Mouse (Mus musculus) liver, adult 2 months (tissue): ENCODE measurements around the gene Plekha4. TPM values are rescaled to one million over a fixed set of nuclear protein-coding genes. Genes with fewer than 3 reads are reported as not detected.
A peak's percentile ranks its signal among the peaks of the same experiment; 100 is the strongest.

ENCODE experiments used
- DNase-seq: peaks from one replicate; pipeline ENCODE4 v3.0.0-alpha.2; 2011; ENCODE audit warnings: low read depth, low spot score; ENCODE audit errors: extremely low read depth
- H3K27ac ChIP-seq: fragments of 200-500 bp; replicated peaks from 2 replicates; pipeline ENCODE4 v1.5.1; 2012; ENCODE audit warnings: low read depth, mild to moderate bottlenecking, control low read depth, inconsistent platforms, low read length; ENCODE audit not compliant: insufficient read depth
- H3K27me3 ChIP-seq: fragments of 200-500 bp; 2 replicates; pipeline ENCODE4 v1.6.1; 2012; ENCODE audit warnings: mild to moderate bottlenecking, moderate library complexity, low read length, inconsistent platforms; ENCODE audit not compliant: control insufficient read depth, insufficient read depth
- H3K36me3 ChIP-seq: fragments of 200-500 bp; 2 replicates; pipeline ENCODE4 v1.6.1; 2012; ENCODE audit warnings: low read length, inconsistent platforms; ENCODE audit not compliant: control insufficient read depth, insufficient read depth
- H3K4me1 ChIP-seq: fragments of 200-500 bp; 2 replicates; pipeline ENCODE4 v1.6.1; 2011; ENCODE audit warnings: low read length; ENCODE audit not compliant: control insufficient read depth, insufficient read depth
- H3K4me3 ChIP-seq: fragments of 200-500 bp; 2 replicates; pipeline ENCODE4 v1.5.1; 2011; ENCODE audit warnings: low read depth, mild to moderate bottlenecking, control low read depth, low read length, moderate library complexity; ENCODE audit not compliant: insufficient read depth
- H3K79me2 ChIP-seq: fragments of 200-500 bp; 2 replicates; pipeline ENCODE4 v1.6.1; 2012; ENCODE audit warnings: inconsistent platforms, mild to moderate bottlenecking, low read length, moderate library complexity; ENCODE audit not compliant: control insufficient read depth, insufficient read depth
- H3K9ac ChIP-seq: fragments of 200-500 bp; 2 replicates; pipeline ENCODE4 v1.6.1; 2012; ENCODE audit warnings: low read depth, mild to moderate bottlenecking, control low read depth, inconsistent platforms, low read length
- CTCF ChIP-seq: fragments of 200-500 bp; IDR thresholded peaks from 2 replicates; pipeline ENCODE4 v1.5.1; 2011; ENCODE audit warnings: low read depth, low read length, control low read depth
- POLR2A ChIP-seq: fragments of 200-500 bp; IDR thresholded peaks from 2 replicates; pipeline ENCODE4 v1.6.1; 2011; ENCODE audit warnings: low read length, control low read depth; ENCODE audit not compliant: insufficient read depth; ENCODE audit errors: extremely low read depth
- WGBS: fragments of 180-500 bp; shearing (Covaris S2); methylation state at CpG from one replicate; pipeline ENCODE4 v1.1.7; 2018; 5-methylcytosine and 5-hydroxymethylcytosine counted together
- polyA plus RNA-seq: library from polyadenylated mRNA; depleted of rRNA; stranded (reverse); fragments of >200 nt; gene quantifications from 2 replicates; pipeline ENCODE4 v1.2.3, GENCODE M21; 2012
- total RNA-seq: library from RNA; depleted of rRNA; stranded (reverse); fragments of >200 nt; gene quantifications from 2 replicates; pipeline ENCODE4 v1.2.3, GENCODE M21; 2014

Plekha4 gene
- total and polyA plus RNA-seq, 2 experiments, result 0.55 to 1.8 TPM

DNA sequence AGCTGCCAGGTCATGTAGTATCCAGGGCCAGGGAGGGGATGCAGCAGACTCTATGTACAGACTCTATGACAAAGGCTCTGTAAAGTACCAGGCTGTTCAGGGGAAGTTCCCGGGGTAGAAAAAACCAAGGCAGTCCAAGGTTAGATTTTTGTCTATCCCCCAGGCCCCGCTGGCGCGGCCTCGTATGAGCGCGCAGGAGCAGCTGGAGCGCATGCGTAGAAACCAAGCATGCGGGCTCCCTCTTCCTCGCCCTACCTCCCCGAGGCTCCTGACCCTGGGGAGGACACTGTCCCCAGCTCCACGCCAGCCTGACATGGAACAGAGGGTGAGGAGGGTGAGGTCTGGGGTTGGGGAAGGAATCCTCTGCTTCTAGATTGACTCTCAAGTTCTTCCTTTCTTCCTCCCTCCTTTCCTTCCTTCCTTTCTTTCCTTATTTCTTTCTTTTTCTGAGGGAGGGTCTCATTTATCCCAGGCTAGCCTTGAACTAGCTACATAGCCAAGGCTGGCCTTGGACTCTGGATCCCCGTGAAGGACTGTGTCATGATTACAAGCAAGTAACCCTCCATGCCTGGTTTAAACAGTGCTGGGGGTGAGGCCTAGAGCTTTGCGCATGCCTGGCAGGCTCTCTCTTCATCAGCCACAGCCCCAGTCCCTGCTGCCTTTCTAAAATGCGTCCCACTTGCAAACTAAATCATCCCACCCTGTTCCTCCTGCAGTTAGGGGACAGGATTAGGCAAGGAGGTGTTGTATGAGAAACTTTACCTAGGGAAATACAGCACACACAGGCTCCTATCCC lies 23.7 kb downstream of the Plekha4 start:
- Histone ChIP-seq H3K36me3 (no peaks in the 10 kb centered on the region), H3K27ac (no peak overlapping the region), H3K4me3 (no peak overlapping the region), H3K79me2 (no peaks in the 10 kb centered on the region), H3K4me1 (peaks cover 8% of the 10 kb centered on the region), H3K27me3 (no peaks in the 10 kb centered on the region), H3K9ac (no peak overlapping the region)
- 94% methylated on average over 16 of the region's 16 CpGs for WGBS
- no peak for TF ChIP-seq POLR2A
- no peak for TF ChIP-seq CTCF
- no peak for DNase-seq

DNA sequence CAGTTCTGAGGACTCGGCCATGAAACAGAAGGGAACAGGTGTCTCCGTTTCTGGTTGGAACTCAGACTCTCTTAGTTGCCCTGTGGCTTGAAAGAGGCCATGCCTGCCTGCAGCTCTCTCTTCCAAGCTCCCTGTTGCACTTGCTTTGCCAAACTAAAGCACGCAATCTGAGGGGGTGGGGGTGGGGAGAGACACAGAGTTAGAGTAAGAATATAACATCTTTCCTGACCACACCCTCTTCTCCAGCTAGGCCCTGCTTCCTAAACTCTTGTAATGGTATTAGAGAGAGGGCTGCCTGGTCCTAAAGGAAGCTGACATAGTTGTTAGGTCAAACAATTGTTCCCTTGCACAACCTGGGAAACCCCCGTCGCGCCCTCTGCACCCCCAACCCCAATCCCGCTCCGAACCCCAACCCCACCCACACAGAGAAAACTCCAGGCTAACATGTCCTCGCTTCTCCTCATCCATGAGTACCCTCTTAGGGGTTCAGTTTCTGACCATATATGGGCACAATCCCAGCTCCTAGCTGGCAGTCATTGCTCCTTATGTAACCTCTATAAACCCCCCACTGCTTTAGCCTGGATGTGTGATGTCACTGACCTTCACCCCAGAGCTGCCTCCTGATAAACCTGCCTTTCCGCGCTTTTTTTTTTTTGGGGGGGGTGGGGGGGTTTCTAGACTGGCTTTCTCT lies 24.8 kb downstream of the Plekha4 start:
- WGBS, result 71% methylated on average over 11 of the region's 11 CpGs
- peaks cover 8% of the 10 kb centered on the region for H3K4me1 ChIP-seq

GRCm38 (mm10) chr7:45551512-45551883 lies 25.4 kb downstream of the Plekha4 start:
- Histone ChIP-seq H3K27ac (no peak overlapping the region), H3K27me3 (no peaks in the 10 kb centered on the region), H3K4me1 (peaks cover 8% of the 10 kb centered on the region), H3K79me2 (no peaks in the 10 kb centered on the region), H3K9ac (no peak overlapping the region), H3K36me3 (no peaks in the 10 kb centered on the region), H3K4me3 (no peak overlapping the region)
- TF ChIP-seq POLR2A, result no peak
- no peak for TF ChIP-seq CTCF
- DNase-seq, result no peak
- WGBS, result 87% methylated on average over 8 of the region's 8 CpGs

More for the DNA sequence above, 24.8 kb downstream of the Plekha4 start:
- Histone ChIP-seq H3K36me3 (no peaks in the 10 kb centered on the region), H3K27ac (no peak overlapping the region), H3K9ac (no peak overlapping the region), H3K4me3 (no peak overlapping the region), H3K27me3 (no peaks in the 10 kb centered on the region), H3K79me2 (no peaks in the 10 kb centered on the region)
- no peak for TF ChIP-seq POLR2A
- no peak for TF ChIP-seq CTCF
- no peak for DNase-seq

DNA sequence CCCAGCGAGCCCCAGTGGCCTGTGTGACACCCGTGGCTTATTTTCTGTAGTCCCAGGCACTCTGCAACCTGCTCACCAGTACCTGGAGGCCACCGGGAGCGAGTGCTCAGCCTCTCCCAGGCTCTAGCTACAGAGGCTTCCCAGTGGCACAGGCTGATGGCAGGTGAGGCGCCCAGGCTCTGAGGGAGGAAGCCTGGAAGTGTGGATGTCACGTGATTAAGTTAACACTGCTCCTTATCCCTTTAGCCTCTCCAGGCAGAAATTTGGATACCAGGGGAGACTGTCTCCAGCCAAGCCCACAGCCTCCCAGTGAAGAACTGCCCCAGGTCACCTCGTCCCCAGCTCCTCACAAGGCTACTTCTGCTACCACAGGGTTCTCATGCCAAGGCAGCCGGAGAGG lies 27.4 kb downstream of the Plekha4 start:
- Histone ChIP-seq H3K79me2 (no peaks in the 10 kb centered on the region), H3K4me3 (no peak overlapping the region), H3K36me3 (no peaks in the 10 kb centered on the region), H3K27ac (peak overlapping the region; percentile 64), H3K4me1 (peaks cover 8% of the 10 kb centered on the region), H3K27me3 (no peaks in the 10 kb centered on the region), H3K9ac (peak overlapping the region; percentile 23)
- TF ChIP-seq POLR2A (no peak), CTCF (no peak)
- 78% methylated on average over 8 of the region's 8 CpGs for WGBS
- DNase-seq, result peak; percentile 49

- H3K27me3 ChIP-seq, result no peaks in the 10 kb centered on the region
- no peak overlapping the region for H3K4me3 ChIP-seq
- peaks cover 8% of the 10 kb centered on the region for H3K4me1 ChIP-seq
- TF ChIP-seq POLR2A (no peak), CTCF (no peak)
- H3K36me3 ChIP-seq, result no peaks in the 10 kb centered on the region
- 23% methylated on average over 2 of the region's 2 CpGs for WGBS
- H3K9ac ChIP-seq, result peak overlapping the region; percentile 23; the same call in 1 of the 2 replicates
- DNase-seq, result peak; percentile 89
- no peaks in the 10 kb centered on the region for H3K79me2 ChIP-seq
- peak overlapping the region; percentile 64 for H3K27ac ChIP-seq
These were observed 27.9 kb downstream of the Plekha4 start for GRCm38 (mm10) chr7:45553990-45554389.

DNA sequence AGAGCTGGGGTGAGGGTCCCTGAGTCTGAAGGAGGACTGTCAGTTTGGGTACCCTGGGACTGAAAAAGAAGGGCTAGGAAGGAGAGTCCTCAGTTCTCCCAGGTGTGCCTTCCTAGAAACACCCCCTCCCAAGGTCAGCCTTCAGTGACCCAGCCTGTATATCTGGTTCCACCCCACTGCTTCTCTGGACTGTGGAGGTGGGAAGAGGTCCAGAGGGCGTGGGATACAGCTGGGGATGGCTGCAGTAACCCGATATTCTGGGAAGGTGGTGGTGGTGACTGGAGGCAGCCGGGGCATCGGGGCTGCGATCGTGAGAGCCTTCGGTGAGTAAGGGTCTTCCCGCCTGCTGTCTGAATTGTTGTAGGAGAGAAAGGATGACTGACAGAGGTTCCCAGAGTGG lies 28.6 kb downstream of the Plekha4 start, which contains the start of gene Hsd17b14:
Gene Hsd17b14, plus strand, starts transcription at position 150 of the 400 bp plus-strand sequence.
- Histone ChIP-seq H3K9ac (peak within 1 kb of the TSS; percentile 23), H3K27me3 (no peaks in the 10 kb centered on the region), H3K4me3 (no peak within 1 kb of the TSS), H3K36me3 (no peaks in the 10 kb centered on the region), H3K27ac (peak within 1 kb of the TSS; percentile 64), H3K4me1 (peaks cover 8% of the 10 kb centered on the region), H3K79me2 (no peaks in the 10 kb centered on the region)
- DNase-seq, result no peak
- WGBS, result 65% methylated on average over 8 of the region's 8 CpGs
- TF ChIP-seq POLR2A (no peak), CTCF (no peak)
